Mouse (Mus musculus) testis, adult 2 months (tissue): ENCODE measurements around the gene Ccdc142. TPM values are rescaled to one million over a fixed set of nuclear protein-coding genes. Genes with fewer than 3 reads are reported as not detected.
A peak's percentile ranks its signal among the peaks of the same experiment; 100 is the strongest.

Experiments
- H3K27ac ChIP-seq: fragments of 200-500 bp; 2 replicates; pipeline ENCODE4 v1.5.1; 2012; ENCODE audit warnings: low read depth, low read length; ENCODE audit not compliant: control insufficient read depth, insufficient read depth
- H3K27me3 ChIP-seq: fragments of 200-500 bp; 2 replicates; pipeline ENCODE4 v1.6.1; 2012; ENCODE audit warnings: mild to moderate bottlenecking, low read length, moderate library complexity; ENCODE audit not compliant: control insufficient read depth, insufficient read depth
- H3K36me3 ChIP-seq: fragments of 200-500 bp; 2 replicates; pipeline ENCODE4 v1.6.1; 2012; ENCODE audit warnings: mild to moderate bottlenecking, low read length; ENCODE audit not compliant: control insufficient read depth, insufficient read depth
- H3K4me1 ChIP-seq: fragments of 200-500 bp; 2 replicates; pipeline ENCODE4 v1.6.1; 2012; ENCODE audit warnings: low read length; ENCODE audit not compliant: control insufficient read depth, insufficient read depth
- H3K4me3 ChIP-seq: fragments of 200-500 bp; 2 replicates; pipeline ENCODE4 v1.5.1; 2012; ENCODE audit warnings: low read depth, mild to moderate bottlenecking, low read length, moderate library complexity, mixed read lengths; ENCODE audit not compliant: control insufficient read depth
- CTCF ChIP-seq: fragments of 200-500 bp; IDR thresholded peaks from 2 replicates; pipeline ENCODE4 v1.5.1; 2012; ENCODE audit warnings: low read depth, mild to moderate bottlenecking, inconsistent platforms, low read length, moderate library complexity; ENCODE audit not compliant: control insufficient read depth, insufficient read depth, insufficient replicate concordance
- POLR2A ChIP-seq: fragments of 200-500 bp; IDR thresholded peaks from 2 replicates; pipeline ENCODE4 v1.6.1; 2012; ENCODE audit warnings: low read depth, mild to moderate bottlenecking, inconsistent platforms, low read length, moderate library complexity; ENCODE audit not compliant: control insufficient read depth
- polyA plus RNA-seq: library from polyadenylated mRNA; depleted of rRNA; stranded (reverse); fragments of >200 nt; gene quantifications from 2 replicates; pipeline ENCODE4 v1.2.3, GENCODE M21; 2012

Gene Ccdc142
- polyA plus RNA-seq, 1 experiment = 5.7 TPM

- Histone ChIP-seq H3K4me3 (no peak overlapping the region), H3K36me3 (no peaks in the 10 kb centered on the region; the same call in 1 of the 2 replicates), H3K27ac (no peak overlapping the region), H3K4me1 (peaks cover 16% of the 10 kb centered on the region), H3K27me3 (no peaks in the 10 kb centered on the region; the same call in 1 of the 2 replicates)
- TF ChIP-seq CTCF (no peak), POLR2A (no peak)
Measured at GRCm38 (mm10) chr6:83083497-83083896, 17.9 kb upstream of the Ccdc142 start.

DNA sequence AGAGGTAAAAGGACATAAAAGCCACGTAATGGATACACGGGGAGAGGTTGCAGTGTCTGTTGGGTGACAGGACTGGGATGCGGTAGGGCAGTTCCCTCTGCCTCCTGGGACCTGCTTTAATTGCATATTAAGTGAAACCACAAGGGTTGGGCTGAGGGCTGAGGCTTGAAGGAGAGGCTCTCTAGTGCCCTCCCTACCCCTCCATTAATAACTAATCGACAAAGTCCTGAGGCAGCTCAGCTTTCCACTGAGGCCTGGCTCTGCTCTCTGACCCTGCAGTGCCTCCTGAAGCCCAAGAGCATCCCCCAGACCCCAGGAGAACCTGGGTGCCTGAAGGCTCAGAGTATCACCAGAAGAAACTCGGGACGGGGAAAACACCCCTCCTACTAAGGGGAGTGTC is 16.9 kb upstream of the Ccdc142 start:
- peaks cover 12% of the 10 kb centered on the region for H3K4me1 ChIP-seq
- no peak overlapping the region for H3K4me3 ChIP-seq
- TF ChIP-seq POLR2A = no peak
- no peak for TF ChIP-seq CTCF
- H3K27ac ChIP-seq = no peak overlapping the region
- H3K36me3 ChIP-seq = no peaks in the 10 kb centered on the region; the same call in 1 of the 2 replicates
- H3K27me3 ChIP-seq = no peaks in the 10 kb centered on the region; the same call in 1 of the 2 replicates

DNA sequence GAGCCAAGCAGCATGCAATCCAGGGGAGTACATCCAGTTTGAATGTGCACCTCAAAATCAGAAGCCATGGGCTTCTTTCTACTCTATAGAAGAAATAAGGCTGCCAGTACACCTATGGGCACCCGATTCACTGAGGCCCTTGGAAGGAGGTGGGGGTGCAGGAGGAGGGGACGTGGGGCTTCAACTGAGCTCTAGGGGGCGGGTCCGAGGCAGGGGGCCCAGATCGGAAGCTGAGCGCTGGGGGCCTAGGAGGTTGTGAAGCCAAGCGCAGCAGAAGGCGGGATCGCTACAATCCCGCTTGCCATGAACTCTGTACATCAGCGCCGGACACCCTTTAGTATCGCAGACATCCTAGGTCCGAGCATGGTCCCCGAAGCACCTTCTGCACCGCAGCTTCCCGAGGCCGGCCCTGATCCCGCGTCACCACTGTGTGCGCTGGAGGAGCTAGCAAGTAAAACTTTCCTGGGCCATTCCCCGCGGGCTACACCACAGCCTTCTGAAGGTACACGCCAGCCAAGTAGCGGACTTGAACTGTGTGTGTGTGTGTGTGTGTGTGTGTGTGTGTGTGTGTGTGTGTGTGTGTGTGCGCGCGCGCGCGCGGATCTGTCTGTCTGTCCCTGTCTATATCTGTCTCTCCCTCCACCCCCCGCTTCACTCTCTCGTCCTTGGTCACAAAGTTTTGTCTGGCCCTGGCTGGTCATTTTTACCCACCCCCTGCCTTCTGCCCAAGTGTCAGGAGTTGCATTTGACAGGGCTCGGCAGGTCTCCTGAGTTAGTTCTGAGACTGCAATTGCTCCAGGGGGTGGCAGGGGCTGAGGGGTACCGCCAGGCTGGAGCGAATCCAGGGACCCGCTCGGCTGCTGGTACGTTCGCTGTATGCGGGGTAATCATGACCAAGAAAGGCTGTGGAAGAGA is 15.0 kb upstream of the Ccdc142 start, which contains the start of gene Lbx2:
Gene Lbx2 (plus strand): TSS at position 247 of the 915 bp plus-strand sequence.
- Histone ChIP-seq H3K4me3 (peak within 1 kb of the TSS; percentile 42), H3K36me3 (no peaks in the 10 kb centered on the region; the same call in 1 of the 2 replicates), H3K27me3 (no peaks in the 10 kb centered on the region; the same call in 1 of the 2 replicates), H3K4me1 (peaks cover 12% of the 10 kb centered on the region), H3K27ac (no peak within 1 kb of the TSS)
- TF ChIP-seq CTCF (no peak), POLR2A (no peak)

GRCm38 (mm10) chr6:83087205-83087925 is 14.0 kb upstream of the Ccdc142 start:
- H3K27me3 ChIP-seq = no peaks in the 10 kb centered on the region; the same call in 1 of the 2 replicates
- no peaks in the 10 kb centered on the region for H3K36me3 ChIP-seq
- peak overlapping the region; percentile 42 for H3K4me3 ChIP-seq
- peaks cover 12% of the 10 kb centered on the region for H3K4me1 ChIP-seq
- no peak for TF ChIP-seq POLR2A
- H3K27ac ChIP-seq = no peak overlapping the region

- H3K27me3 ChIP-seq = no peaks in the 10 kb centered on the region; the same call in 1 of the 2 replicates
- TF ChIP-seq POLR2A (no peak), CTCF (no peak)
- H3K36me3 ChIP-seq = no peaks in the 10 kb centered on the region
- peaks cover 12% of the 10 kb centered on the region for H3K4me1 ChIP-seq
- no peak overlapping the region for H3K27ac ChIP-seq
- no peak overlapping the region; the same call in 1 of the 2 replicates for H3K4me3 ChIP-seq
Measured at GRCm38 (mm10) chr6:83087926-83088260, 13.5 kb upstream of the Ccdc142 start.

- TF ChIP-seq CTCF = no peak
- TF ChIP-seq POLR2A = no peak
- H3K27ac ChIP-seq = no peak overlapping the region
- H3K4me1 ChIP-seq = peaks cover 4% of the 10 kb centered on the region
- no peaks in the 10 kb centered on the region for H3K36me3 ChIP-seq
- no peaks in the 10 kb centered on the region; the same call in 1 of the 2 replicates for H3K27me3 ChIP-seq
- no peak overlapping the region for H3K4me3 ChIP-seq
Measured at GRCm38 (mm10) chr6:83092416-83093127, 8.8 kb upstream of the Ccdc142 start.
